Mouse (Mus musculus): Measurements from ENCODE around the gene Apoh.

The Apoh gene

DNA sequence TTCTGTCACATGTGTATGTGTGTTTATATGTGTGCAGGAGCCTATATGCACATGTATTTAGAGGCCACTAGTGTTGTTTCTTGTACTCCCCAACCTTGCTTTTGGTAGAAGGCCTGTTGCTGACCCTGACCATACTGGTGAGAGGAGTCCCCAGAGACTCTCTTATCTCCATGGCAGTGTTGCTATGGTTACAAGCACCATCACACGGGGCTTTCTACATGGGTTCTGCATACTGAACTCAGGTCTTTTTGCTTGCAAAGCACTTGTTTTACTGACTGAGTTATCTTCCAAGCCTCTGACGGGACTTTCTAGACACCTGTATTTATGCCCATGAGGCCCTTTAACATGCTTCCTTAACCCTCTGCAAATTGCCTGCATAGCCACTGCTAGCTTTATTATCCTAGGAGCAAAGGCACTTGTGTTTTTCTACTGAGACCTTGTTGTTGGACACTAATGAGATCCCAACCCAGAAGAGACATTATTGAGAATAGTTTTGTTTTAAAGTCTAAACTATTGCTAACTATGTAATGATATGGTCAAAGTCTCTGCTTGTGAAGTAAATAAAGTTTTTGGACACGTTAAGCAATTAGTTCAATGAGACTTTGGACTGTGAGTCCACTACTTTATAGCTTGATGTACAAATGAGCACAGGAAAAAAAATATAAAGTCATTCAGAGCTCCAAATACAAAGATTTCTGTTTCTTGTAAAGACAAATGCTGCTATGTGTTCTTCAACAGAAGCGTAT lies 41.9 kb downstream of the Apoh start:
- no peak for DNase-seq (ENCODE audit: low spot score)

DNA sequence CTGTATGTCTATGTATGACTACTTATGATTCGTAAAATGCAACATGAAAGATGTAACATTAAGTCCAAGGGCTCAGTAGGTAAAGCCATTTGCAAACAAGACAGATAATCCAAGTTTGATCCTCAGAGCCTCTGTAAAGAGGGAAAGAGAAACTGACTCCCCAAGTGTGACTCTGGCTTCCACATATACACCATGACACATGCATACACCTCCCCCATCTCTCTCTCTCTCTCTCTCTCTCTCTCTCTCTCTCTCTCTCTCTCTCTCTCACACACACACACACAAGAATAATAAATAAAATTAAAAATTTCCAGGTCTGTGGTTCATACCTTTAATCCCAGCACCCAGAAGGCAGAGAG lies 42.5 kb downstream of the Apoh start:
- DNase-seq (ENCODE audit: low spot score), result no peak

DNA sequence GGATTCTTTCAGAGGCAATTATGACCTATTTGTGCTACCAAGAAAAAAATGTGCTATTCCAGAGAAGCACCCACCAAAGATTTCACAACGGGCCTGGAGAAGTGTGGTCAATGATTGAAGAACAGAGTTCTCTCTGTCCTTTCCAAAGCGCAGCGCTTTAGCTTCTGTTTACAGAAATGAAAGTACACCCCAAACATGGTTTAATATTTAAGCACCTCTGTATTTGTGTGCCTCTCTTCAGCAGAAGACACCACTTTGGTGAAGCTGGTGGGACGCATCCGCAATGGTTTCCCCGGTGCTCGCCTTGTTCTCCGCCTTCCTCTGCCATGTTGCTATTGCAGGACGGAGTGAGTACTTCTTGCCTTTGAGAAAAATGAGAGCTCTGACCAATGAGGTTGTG lies 51.9 kb downstream of the Apoh start:
- no peak for DNase-seq (ENCODE audit: low spot score)

DNA sequence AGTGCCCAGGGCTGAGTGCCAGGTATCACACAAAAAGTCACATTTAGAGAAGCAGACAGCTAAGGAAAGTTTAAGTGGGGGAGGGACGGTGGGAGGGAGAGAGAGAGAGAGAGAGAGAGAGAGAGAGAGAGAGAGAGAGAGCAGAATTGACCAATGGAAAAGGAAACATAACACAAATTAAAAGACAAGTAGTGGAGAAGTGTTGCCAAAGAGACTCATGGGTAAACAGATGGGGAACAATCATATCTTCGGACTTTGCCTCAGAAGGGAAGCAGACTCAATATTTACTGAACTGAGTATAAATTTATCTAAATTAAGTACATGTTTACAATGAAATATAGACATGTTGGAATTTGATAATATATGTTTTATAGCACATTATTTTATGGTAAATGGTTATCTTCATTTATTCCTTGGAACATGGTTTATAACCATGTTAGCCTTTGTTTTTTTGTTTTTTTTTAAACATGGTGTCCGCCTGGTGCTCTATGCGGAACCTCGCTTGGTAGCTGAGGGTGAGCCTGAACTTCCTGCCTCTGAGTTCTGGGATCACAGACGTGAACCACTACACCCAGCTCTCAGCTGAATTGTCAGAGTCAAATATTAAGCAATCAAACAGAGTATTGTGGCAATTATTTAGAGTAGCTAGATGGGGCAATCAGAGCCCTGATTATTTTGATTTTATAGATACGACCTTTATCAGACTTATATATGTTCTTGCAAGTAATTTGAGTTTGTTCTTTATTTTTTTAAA lies 53.1 kb downstream of the Apoh start:
- DNase-seq (ENCODE audit: low spot score), result no peak

DNA sequence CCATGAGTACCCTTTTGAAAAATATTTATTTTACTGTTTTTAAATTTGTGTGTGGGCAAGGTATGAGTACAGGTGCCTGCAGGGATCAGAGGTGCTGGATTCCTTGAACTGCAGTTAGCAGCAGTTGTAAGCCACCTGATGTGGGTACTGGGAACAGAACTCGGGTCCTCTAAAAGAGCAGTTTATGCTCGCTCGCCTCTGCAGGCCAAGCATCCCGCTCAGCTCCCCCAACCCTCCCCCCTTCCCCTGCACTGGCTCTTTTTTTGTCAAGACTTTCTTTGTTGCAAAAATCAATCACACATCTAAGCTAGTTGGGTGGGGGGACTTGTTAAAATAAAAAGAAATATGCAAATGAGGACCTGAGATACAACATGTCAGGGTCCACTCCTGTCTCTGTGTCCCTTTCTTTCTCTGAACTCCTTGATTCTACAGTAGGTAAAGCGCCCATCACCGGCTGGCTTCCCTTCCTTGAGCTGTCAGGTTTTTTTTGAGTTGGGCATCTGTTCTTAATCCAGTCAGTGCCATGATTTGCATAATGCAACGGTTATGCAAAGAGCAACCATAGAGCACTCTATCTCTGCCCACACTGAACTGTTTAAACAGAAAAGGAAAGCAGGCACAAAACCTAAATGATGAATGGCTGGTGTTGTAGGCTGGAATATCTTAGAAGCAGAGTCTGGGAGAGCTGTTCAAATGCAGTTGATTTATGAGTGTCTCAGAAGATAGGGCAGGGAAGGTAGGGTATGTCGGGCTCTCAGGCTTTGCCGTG lies 66.9 kb downstream of the Apoh start:
- no peak for DNase-seq (ENCODE audit: low spot score)

DNA sequence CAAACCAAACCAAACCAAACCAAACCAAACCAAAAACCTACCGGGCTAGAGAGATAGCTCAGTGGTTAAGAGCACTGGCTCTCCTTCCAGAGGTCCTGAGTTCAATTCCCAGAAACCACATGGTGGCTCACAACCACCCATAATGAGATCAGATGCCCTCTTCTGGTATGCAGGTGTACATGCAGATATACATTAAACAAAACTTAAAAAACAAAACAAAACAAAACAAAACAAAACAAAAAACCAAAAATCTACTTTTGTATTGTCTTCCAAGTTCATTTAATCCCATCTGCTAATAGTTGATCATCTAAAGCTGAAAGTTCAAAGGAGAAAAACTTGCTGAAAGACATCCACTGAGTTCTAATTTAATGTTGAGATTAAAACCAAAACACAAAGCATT lies 73.2 kb downstream of the Apoh start:
- no peak for DNase-seq (ENCODE audit: low spot score)

DNA sequence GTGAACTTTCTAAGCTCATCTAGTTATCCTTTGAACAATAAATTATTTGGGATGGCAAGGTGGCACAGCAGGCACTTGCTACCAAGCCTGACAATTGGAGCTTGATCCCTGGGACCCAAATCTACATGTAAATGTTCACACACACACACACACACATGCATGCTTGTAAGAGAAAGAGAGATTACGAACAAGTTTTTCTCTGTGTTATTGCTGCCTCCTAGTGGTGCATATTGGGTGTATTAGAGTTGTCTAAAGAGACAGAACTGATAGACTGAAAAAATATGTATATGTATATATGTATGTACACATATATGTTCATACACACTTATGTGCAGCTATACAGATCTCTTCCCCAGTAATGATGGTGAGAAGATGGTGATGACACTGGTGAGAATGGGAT lies 75.4 kb downstream of the Apoh start:
- DNase-seq (ENCODE audit: low spot score), result no peak

DNA sequence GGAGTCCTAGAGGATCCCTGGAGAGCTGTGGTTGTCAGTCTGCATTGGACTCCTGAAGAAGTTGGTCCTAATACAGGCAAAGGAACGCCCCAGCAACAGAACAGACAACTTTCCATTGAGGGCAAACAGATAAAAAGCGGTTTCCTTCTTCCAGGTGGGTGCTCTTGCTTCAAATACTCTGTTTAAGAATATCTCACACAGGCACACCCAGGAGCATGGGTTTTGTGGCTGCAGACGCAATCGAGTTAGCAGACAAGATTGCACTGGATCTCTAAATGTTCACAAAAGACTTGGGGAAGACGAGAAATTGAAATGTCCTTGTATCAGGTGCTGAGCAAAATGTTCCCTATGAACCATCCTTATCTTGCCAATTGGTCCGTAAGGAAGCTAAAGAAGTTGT lies 76.1 kb downstream of the Apoh start:
- no peak for DNase-seq (ENCODE audit: low spot score)

DNA sequence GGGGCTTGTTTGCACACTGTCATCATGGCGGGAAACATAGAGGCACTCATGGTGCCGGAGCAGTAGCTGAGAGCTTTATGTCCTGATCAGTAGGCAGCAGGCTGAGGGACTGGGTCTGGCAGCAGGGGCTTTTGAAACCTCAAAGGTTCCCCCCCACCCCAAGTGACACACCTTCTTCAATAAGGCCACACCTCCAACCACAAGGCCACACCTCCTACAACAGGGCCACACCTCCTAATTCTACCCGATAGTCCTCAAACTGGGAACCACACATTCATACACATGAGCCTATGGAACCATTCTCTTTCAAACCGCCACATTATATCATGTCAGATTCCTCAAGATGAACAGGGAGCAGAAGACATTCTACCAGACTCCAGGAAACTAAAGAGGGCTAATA lies 77.6 kb downstream of the Apoh start:
- DNase-seq (ENCODE audit: low spot score), result no peak

DNA sequence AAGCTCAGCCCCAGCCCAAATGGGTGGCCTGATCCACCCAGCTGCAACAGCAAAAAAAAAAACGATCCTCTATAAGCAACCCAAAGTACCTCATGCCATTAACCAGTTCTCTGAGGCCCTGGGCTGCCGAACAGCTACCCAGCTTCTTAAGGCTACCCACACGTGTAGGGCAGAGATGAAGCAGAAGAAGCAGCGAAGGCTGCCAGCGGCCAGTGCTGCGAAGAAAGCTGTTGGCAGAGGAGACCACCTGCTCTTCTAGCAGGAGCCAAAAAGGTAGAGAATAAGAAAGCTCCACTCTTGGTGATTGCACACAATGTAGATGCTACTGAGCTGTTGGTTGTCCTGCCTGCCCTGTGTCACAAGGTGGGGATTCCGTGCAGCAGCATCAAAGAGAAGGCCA lies 80.1 kb downstream of the Apoh start:
- no peak for DNase-seq (ENCODE audit: low spot score)

DNA sequence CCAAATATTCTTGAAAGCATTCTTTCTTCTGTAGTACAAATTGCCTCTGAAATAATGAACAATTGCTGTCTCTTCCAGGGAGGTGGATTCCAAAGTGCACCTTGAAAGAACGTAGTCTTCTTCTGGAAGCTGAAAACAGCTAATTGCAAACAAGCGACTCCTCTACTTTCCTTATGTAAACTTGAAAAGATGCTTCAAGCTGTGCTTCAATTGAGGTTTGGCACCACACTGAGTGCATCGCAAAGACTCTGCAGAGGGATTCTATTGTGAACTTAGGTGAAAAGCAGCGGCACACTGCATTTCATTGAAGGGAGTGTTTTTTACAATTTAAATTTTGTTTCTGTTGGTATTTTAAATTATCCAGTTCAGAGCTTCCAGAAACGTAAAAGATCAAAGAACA lies 81.0 kb downstream of the Apoh start:
- DNase-seq (ENCODE audit: low spot score), result no peak

DNA sequence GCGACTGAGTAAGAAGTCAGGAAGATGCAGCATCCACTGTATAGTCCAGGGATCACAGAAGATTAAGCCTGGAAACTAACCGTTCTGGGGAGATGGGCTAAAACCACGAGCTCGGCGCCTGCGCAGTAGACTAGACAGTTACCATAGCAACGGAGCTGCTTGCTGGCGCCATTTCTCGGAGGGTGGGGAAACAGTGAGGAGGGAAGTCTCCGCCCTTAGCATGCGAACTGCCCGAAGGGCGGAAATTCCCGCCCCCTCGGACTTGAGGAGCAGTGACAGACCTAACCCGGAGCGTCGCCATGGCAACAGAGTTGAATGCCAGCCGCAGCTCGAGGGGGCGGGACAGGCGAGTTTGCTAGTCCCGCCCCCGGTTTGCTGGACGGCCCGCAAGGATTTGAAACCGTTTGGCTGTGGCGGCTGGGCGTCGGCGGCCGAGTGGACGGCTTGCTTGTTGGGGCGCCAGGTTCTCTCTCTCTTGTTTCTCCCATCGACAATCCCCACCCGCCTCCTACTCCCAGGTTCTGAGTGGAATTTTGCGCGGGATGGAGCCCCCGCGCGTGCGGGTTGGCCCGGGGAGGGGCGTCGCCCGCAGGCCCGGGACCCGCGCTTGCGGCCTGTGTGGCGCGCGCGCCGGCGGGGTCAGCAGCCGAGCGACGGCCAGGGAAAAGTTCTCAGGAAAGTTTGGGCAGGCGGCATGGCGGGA lies 81.9 kb downstream of the Apoh start, which contains the start of gene Cep112:
Gene Cep112, plus strand, starts transcription at position 304 of the 703 bp plus-strand sequence.
- DNase-seq (ENCODE audit: low spot score), result peak; percentile 88

DNA sequence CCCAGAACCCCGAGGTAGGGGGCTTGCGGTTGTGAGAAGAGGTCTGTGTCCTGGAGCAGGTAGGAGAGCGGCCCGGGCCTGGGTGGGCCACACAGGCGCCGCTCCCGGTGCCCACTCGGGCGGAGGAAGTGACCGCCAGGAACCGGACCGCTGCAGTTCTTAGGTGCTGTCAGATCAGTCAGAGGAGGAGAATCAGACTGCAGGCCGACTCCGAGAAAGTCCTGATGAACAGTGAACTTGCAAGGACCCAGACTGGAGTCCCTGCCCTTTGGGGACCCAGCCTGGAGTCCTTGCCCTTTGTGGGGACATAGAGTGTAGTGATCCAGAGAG lies 82.4 kb downstream of the Apoh start:
- DNase-seq (ENCODE audit: low spot score), result no peak

DNA sequence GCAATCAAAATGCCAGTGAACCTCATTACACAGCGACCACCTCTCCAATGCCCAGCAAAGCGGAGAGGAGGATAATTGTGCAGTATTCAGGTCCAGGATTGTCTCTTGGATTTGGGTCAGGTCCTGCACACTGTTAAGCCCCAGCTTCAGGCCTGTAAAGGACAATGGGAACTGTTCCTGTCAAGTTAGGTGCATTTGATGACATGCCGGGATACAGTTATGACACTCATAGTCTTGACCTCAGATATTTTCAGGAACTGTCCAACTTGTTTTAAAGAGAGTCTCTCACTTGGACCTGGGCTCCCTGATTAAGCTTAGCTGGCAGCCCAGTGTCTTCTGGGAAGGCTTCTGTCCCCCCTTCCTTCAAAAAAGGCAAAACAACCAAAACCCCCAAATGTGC lies 82.9 kb downstream of the Apoh start:
- DNase-seq (ENCODE audit: low spot score), result no peak

DNA sequence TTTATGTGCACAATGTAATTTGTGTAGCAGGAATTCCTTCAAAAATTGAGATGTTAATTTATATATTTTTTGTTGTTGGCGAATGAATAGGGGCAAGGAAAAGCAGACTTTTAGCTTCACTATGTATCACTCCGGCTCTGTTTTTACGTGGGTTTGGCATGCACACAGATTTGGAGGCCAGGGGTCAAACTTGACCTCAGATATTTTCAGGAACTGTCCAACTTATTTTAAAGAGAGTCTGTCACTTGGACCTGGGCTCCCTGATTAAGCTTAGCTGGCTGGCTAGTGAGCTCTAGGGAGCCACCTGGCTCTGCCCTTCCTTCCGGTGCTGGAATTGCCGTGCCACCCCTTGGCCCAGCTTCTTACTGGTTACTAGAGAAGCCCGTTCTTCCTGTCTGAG lies 84.0 kb downstream of the Apoh start:
- no peak for DNase-seq (ENCODE audit: low spot score)

DNA sequence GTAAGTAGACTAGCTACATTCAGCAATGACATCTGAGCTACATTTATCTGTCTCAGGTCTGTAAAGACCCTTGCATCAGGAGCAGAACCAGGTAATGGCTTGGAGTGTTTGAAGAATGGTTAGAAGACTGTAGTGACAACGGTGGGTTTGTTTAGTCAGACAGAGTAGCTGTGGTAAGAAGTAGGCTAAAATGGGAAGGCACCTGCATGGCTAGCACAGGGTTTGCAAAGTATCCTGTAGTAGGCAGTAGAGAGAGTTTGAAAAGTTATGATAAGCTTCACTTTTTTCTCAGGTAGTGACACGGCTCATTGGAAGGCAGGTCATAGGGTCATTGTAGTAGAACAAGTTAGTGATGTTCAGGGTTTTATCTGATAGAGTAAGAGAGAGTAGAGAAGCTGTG lies 85.9 kb downstream of the Apoh start:
- no peak for DNase-seq (ENCODE audit: low spot score)

DNA sequence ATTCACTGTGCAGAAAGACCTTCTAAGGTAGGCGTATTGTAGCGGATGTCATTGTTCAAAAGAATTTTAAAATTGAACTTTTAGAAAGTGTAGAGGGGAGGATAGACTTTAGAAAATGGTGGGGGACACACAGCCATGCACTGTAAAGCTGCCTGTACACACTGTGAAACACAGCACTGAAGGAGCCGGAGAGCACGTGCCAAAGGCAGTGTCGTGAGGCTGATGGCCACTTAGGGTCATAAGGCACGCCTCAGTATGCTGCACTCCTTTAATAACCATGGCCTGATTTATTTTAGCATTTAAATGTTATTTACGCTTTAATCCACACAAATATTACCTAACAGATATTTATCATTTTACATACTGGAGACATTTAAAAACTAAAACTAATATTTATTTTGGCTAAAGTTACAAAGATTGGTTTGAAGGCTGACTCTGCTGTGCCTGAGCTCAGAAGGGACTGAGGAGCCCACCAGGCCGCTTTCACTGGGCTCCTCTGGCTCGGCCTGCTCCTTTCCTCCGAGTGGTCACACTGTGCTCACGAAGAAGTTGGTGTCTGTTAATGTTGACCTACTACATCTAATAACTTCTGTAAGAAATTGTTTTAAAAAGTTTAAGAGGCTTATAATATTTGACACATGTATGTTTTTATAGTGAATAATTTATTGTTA lies 100.9 kb downstream of the Apoh start:
- DNase-seq (ENCODE audit: low spot score), result no peak

DNA sequence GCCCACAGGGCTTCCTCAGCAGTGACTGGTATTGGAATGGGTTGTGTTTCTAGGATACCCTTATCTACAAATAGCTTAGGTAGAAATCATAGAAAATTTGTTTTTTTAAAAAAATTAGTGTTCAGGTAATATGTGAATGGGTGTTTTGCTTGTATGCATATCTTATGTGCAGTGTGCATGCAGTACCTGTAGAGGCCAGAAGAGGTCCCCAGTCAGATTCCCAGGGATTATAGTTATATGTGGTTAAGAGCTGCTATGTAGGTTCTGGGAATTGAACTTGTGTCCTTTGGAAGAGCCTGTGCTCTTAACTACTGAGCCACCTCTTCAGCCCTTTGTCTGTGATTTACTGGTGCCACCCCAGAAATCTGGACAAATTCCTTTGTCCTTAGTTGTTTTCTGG lies 104.0 kb downstream of the Apoh start:
- DNase-seq (ENCODE audit: low spot score), result no peak

DNA sequence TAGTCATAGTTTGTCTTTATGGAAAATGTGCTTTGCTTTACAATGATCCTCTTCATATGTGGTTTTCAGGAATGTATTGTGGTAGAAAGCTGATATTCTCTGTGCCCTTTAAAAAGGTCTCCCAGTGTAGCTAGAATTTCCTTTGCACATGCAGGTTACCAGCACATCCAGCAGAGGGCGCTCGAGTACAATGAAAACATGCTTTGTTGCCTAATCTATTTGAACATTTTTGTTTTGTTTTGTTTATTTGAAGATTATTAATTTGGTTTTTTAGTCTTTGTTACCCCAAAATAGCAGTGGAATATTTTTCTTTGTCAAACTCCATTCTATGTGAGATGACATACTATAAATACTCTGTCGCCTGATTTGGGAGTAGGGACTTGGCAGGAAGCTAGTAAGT lies 106.7 kb downstream of the Apoh start:
- DNase-seq (ENCODE audit: low spot score), result peak; percentile 41

DNA sequence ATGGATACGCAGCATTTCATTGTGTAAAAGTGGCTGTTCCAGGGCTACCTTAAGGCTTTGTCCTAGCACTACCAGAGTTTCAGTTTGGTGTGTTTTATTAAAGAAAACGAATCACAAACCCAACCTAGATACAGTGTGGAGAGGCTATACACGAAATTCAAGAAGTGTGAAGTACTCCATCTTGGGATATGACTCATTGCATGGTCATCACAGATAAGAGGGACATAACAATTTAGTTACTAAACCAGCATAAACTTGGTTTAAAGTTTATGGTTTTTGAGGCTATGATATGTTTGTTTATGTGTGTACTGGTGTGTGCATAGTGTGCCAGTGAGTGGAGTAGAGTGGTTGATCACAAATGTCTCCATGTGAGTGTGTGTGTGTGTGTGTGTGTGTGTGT lies 116.4 kb downstream of the Apoh start:
- no peak for DNase-seq (ENCODE audit: low spot score)

Measured in ovary, postnatal 10 days (tissue).